Mouse (Mus musculus) naive thymus-derived CD4-positive, alpha-beta T cell, adult 2 months (primary cell): ENCODE measurements around the gene Fbxo47.

Experiments
- DNase-seq: peaks from one replicate; pipeline ENCODE4 v3.0.0-alpha.2; 2011; ENCODE audit warnings: low read depth

The Fbxo47 gene

GRCm38 (mm10) chr11:97830501-97830900 lies 53.5 kb downstream of the Fbxo47 start:
- DNase-seq, result no peak

GRCm38 (mm10) chr11:97829913-97830476 lies 54.0 kb downstream of the Fbxo47 start:
- no peak for DNase-seq

- no peak for DNase-seq
Observed at GRCm38 (mm10) chr11:97829365-97829764, 54.6 kb downstream of the Fbxo47 start.

- no peak for DNase-seq
Observed at GRCm38 (mm10) chr11:97827654-97828053, 56.3 kb downstream of the Fbxo47 start.

- DNase-seq, result no peak
Observed at GRCm38 (mm10) chr11:97826414-97826813, 57.5 kb downstream of the Fbxo47 start.

- DNase-seq, result peak; percentile 69
Observed at GRCm38 (mm10) chr11:97825971-97826370, 58.0 kb downstream of the Fbxo47 start.

- peak; percentile 77 for DNase-seq
Observed at GRCm38 (mm10) chr11:97825295-97825694, 58.7 kb downstream of the Fbxo47 start.

GRCm38 (mm10) chr11:97824895-97825294 lies 59.1 kb downstream of the Fbxo47 start:
- DNase-seq, result no peak

- DNase-seq, result no peak
Observed at GRCm38 (mm10) chr11:97824168-97824567, 59.8 kb downstream of the Fbxo47 start.

GRCm38 (mm10) chr11:97822840-97823603 lies 60.9 kb downstream of the Fbxo47 start:
- no peak for DNase-seq

- peak; percentile 63 for DNase-seq
Observed at GRCm38 (mm10) chr11:97821401-97822064, 62.4 kb downstream of the Fbxo47 start.

- no peak for DNase-seq
Observed at GRCm38 (mm10) chr11:97820840-97821239, 63.1 kb downstream of the Fbxo47 start.

- no peak for DNase-seq
Observed at GRCm38 (mm10) chr11:97819923-97820322, 64.0 kb downstream of the Fbxo47 start.

GRCm38 (mm10) chr11:97819102-97819501 lies 64.9 kb downstream of the Fbxo47 start:
- DNase-seq, result no peak

- no peak for DNase-seq
Observed at GRCm38 (mm10) chr11:97818571-97818970, 65.4 kb downstream of the Fbxo47 start.

- DNase-seq, result no peak
Observed at GRCm38 (mm10) chr11:97818003-97818402, 66.0 kb downstream of the Fbxo47 start.

GRCm38 (mm10) chr11:97817379-97817778 lies 66.6 kb downstream of the Fbxo47 start:
- no peak for DNase-seq

GRCm38 (mm10) chr11:97816916-97817315 lies 67.0 kb downstream of the Fbxo47 start:
- no peak for DNase-seq

- DNase-seq, result no peak
Observed at GRCm38 (mm10) chr11:97816176-97816575, 67.8 kb downstream of the Fbxo47 start.

- no peak for DNase-seq
Observed at GRCm38 (mm10) chr11:97815736-97816135, 68.2 kb downstream of the Fbxo47 start.

- no peak for DNase-seq
Observed at GRCm38 (mm10) chr11:97813746-97814515, 70.0 kb downstream of the Fbxo47 start.

- DNase-seq, result no peak
Observed at GRCm38 (mm10) chr11:97813085-97813484, 70.9 kb downstream of the Fbxo47 start.
